Mouse (Mus musculus) megakaryocyte, embryonic 14.5 days (primary cell): Measurements from ENCODE around the gene Acin1.

Experiments
- FLI1 ChIP-seq: IDR thresholded peaks from 2 replicates; pipeline ENCODE4 v1.6.1; 2012; ENCODE audit warnings: low read length, inconsistent platforms, mixed read lengths
- GATA1 ChIP-seq: IDR thresholded peaks from 3 replicates; pipeline ENCODE4 v1.6.1; 2012; ENCODE audit warnings: mixed read lengths, low read length, inconsistent platforms, borderline replicate concordance

DNA sequence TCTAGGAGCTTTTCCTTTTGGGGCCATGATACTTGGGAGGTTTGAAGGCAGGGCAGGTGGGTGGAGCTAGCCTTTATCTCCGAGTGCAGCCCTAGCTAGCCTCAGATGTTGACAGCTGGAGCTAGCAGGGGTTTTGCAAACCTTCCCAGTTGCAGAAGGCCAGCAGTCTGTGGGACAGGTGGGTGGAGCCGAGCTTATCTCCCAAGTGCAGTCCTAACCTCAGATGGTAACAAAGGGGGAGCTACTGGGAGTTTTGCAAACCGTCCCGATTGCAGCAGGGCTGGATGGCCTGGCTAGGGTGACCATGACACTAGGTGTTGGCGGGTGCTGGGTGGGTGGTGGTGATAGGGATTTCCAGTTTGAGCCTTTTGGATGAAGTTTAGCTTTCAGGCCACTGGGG, 19.1 kb upstream of the Acin1 start:
- no peak for TF ChIP-seq GATA1
- TF ChIP-seq FLI1: no peak
